Mouse (Mus musculus) liver, embryonic 14.5 days (tissue): Measurements from ENCODE around the gene Eif4b. TPM values are rescaled to one million over a fixed set of nuclear protein-coding genes. Genes with fewer than 3 reads are reported as not detected.

ENCODE experiments used
- ATAC-seq: fragments of 200-750 bp; cut with Nextera tagmentation; 2 replicates; pipeline ENCODE4 v1.8.0; 2017; ENCODE audit warnings: moderate number of reproducible peaks, mild to moderate bottlenecking, moderate library complexity; ENCODE audit not compliant: insufficient read depth
- DNase-seq, 3 experiments: peaks; one replicate each; pipeline ENCODE4 v3.0.0-alpha.2; 2012 to 2013; ENCODE audit warnings: low read depth in 3 of 3, low spot score in 3 of 3
- H3K27ac ChIP-seq: fragments of 300-500 bp; sonication (generic); 2 replicates; pipeline ENCODE4 v1.5.1; 2014; ENCODE audit warnings: moderate library complexity, mild to moderate bottlenecking, control low read depth, inconsistent platforms
- H3K27me3 ChIP-seq: fragments of 300-500 bp; sonication (generic); 2 replicates; pipeline ENCODE4 v1.6.1; 2014; ENCODE audit warnings: mild to moderate bottlenecking, low read length, moderate library complexity; ENCODE audit not compliant: control insufficient read depth, insufficient read depth
- H3K36me3 ChIP-seq: fragments of 300-500 bp; sonication (generic); replicated peaks from 2 replicates; pipeline ENCODE4 v1.6.1; 2014; ENCODE audit warnings: low read depth; ENCODE audit not compliant: control insufficient read depth, insufficient read depth
- H3K4me1 ChIP-seq, 2 experiments: fragments of 200-500 bp in 1 of 2; fragments of 300-500 bp in 1 of 2; sonication (generic) in 1 of 2; replicated peaks; 2 replicates each; pipeline ENCODE4 v1.6.1; 2012 to 2014; ENCODE audit warnings: antibody characterized with exemption in 1 of 2, inconsistent platforms in 1 of 2, low read length in 1 of 2; ENCODE audit not compliant: control insufficient read depth in 2 of 2, insufficient read depth in 2 of 2
- H3K4me2 ChIP-seq: fragments of 300-500 bp; sonication (generic); 2 replicates; pipeline ENCODE4 v1.6.1; 2014; ENCODE audit warnings: low read depth, mild to moderate bottlenecking, control low read depth, moderate library complexity
- H3K4me3 ChIP-seq, 2 experiments: fragments of 200-500 bp in 1 of 2; fragments of 300-500 bp in 1 of 2; sonication (generic) in 1 of 2; 2 replicates each; pipeline ENCODE4 v1.5.1; 2012 to 2014; ENCODE audit warnings: low read depth in 2 of 2, low read length in 2 of 2, mild to moderate bottlenecking in 2 of 2, control low read depth in 1 of 2, inconsistent platforms in 1 of 2, moderate library complexity in 1 of 2; ENCODE audit not compliant: insufficient read depth in 1 of 2
- H3K9ac ChIP-seq: fragments of 300-500 bp; sonication (generic); replicated peaks from 2 replicates; pipeline ENCODE4 v1.6.1; 2014; ENCODE audit warnings: mild to moderate bottlenecking, control low read depth, moderate library complexity
- H3K9me3 ChIP-seq: fragments of 300-500 bp; sonication (generic); 2 replicates; pipeline ENCODE4 v1.6.1; 2016; ENCODE audit warnings: low read length, mixed read lengths; ENCODE audit not compliant: control insufficient read depth
- CTCF ChIP-seq: IDR thresholded peaks from 2 replicates; pipeline ENCODE4 v1.5.1; 2016; ENCODE audit warnings: antibody characterized with exemption, low read depth, control low read depth
- EP300 ChIP-seq: IDR thresholded peaks from 2 replicates; pipeline ENCODE4 v1.6.1; 2016; ENCODE audit warnings: antibody characterized with exemption, low read depth
- WGBS: fragments of 180-500 bp; shearing (Covaris S2); extraction: QIAGEN DNeasy Blood & Tissue Kit; methylation state at CpG from one replicate; pipeline ENCODE4 v1.1.7; 2014; ENCODE audit not compliant: insufficient replicate concordance; 5-methylcytosine and 5-hydroxymethylcytosine counted together
- polyA plus RNA-seq, 2 experiments: library from polyadenylated mRNA; depleted of rRNA in 1 of 2; stranded (reverse) in 1 of 2; unstranded in 1 of 2; fragments of >200 nt; fragmentation: Nextera tagmentation in 1 of 2; extraction: Ambion mirVana in 1 of 2; gene quantifications; 2 replicates each; pipeline versions ENCODE4 v1.2.1 to v1.2.3; 2012 to 2014

Eif4b gene
- polyA plus RNA-seq (2012; rRNA removed) (42.8 and 66.4 TPM in 2 replicates), polyA plus RNA-seq (2014; fragmentation: Nextera tagmentation; extraction: Ambion mirVana) (47.8 and 57.5 TPM in 2 replicates)

DNA sequence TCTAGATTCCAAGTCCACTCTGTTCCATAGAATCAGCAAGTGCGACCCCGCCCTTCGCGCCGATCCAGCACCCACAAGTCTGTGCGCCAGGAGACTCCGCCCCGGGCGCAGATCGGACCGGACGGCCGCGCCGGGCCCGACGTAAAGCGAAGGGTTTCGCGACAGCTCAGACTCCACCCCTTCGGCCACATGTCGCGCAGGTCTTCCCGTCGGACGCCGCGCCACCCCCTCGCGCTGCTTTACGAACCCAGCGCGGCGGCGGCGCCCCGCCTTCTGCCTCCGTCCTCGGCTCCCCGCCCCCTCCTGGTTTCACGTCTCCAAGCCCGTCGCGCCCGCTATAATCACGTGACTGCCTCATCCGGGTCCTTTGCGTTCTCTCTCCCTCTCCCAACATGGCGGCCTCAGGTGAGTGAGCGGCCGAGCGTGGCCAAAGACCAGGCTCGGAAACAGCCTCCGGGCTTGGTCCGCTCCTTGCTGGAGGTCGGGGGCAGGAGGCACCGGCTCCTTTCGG lies at the start of gene Eif4b:
TSS of gene Eif4b (plus strand) at position 215 of the 511 bp plus-strand sequence.
- peak; percentile 97 to 99 (median 98) for DNase-seq
- Histone ChIP-seq H3K9me3 (no peaks in the 10 kb centered on the region), H3K4me3 (peak within 1 kb of the TSS; percentile 73 to 99), H3K36me3 (no peaks in the 10 kb centered on the region), H3K4me1 (peaks cover 7 to 30% of the 10 kb centered on the region in 2 experiments), H3K9ac (peak within 1 kb of the TSS; percentile 97), H3K4me2 (peak within 1 kb of the TSS; percentile 98), H3K27me3 (no peaks in the 10 kb centered on the region), H3K27ac (peak within 1 kb of the TSS; percentile 77)
- WGBS: under 1% methylated on average over 58 of the region's 58 CpGs
- TF ChIP-seq CTCF (peak; percentile 35; the same call in 1 of the 2 replicates), EP300 (no peak; the same call in 1 of the 2 replicates)
- peak; percentile 95 for ATAC-seq

- no peak for ATAC-seq
- Histone ChIP-seq H3K4me2 (no peak overlapping the region), H3K4me1 (peaks cover 0 to 13% of the 10 kb centered on the region in 2 experiments; a peak in 2 of 4 replicates), H3K27ac (no peak overlapping the region), H3K9me3 (no peaks in the 10 kb centered on the region), H3K4me3 (no peak overlapping the region), H3K27me3 (peaks cover 17% of the 10 kb centered on the region), H3K36me3 (no peaks in the 10 kb centered on the region), H3K9ac (no peak overlapping the region)
- 59% methylated on average over 8 of the region's 8 CpGs for WGBS
- no peak for DNase-seq
- no peak for TF ChIP-seq EP300
- TF ChIP-seq CTCF: no peak
Observed at GRCm38 (mm10) chr15:102023888-102024287, 49.7 kb upstream of the Eif4b start.

GRCm38 (mm10) chr15:102025136-102025872 lies 48.3 kb upstream of the Eif4b start:
- DNase-seq: no peak
- H3K4me2 ChIP-seq: peak overlapping the region; percentile 39
- TF ChIP-seq EP300: no peak
- TF ChIP-seq CTCF: no peak
- WGBS: 5% methylated on average over 22 of the region's 22 CpGs
- peaks cover 17% of the 10 kb centered on the region for H3K27me3 ChIP-seq
- H3K4me3 ChIP-seq: peak overlapping the region in 1 of 2 experiments; percentile 6; a peak in 2 of 4 replicates
- no peaks in the 10 kb centered on the region for H3K36me3 ChIP-seq
- no peaks in the 10 kb centered on the region for H3K9me3 ChIP-seq
- peaks cover 0 to 13% of the 10 kb centered on the region in 2 experiments; a peak in 2 of 4 replicates for H3K4me1 ChIP-seq
- no peak overlapping the region; the same call in 1 of the 2 replicates for H3K27ac ChIP-seq
- no peak; the same call in 1 of the 2 replicates for ATAC-seq
- no peak overlapping the region; the same call in 1 of the 2 replicates for H3K9ac ChIP-seq

DNA sequence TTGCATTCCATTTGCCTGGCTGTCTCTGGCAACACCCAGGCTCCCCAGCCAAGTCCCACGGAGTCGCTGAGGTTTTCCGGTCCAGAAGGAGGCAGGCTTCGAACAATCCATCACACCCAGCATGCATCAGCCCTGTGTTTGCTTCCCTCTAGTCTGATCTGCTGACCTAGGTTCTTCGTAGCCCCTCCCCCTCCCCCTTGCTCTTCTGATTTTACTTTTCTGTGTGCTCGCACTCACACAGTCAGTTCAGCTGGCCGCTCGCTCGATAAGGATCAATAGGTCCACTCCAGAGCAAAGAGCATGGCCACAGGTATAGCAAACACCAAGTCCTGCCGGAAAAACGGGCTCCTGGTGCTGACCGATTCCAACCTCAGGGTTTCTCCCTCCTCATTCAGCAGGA lies 47.1 kb upstream of the Eif4b start:
- Histone ChIP-seq H3K9me3 (no peaks in the 10 kb centered on the region), H3K4me1 (peaks cover 0 to 13% of the 10 kb centered on the region in 2 experiments; a peak in 2 of 4 replicates), H3K4me3 (no peak overlapping the region), H3K27me3 (peaks cover 17% of the 10 kb centered on the region), H3K27ac (peak overlapping the region; percentile 37; the same call in 1 of the 2 replicates), H3K9ac (no peak overlapping the region), H3K36me3 (no peaks in the 10 kb centered on the region), H3K4me2 (peak overlapping the region; percentile 18; the same call in 1 of the 2 replicates)
- WGBS: 10% methylated on average over 12 of the region's 12 CpGs
- no peak for TF ChIP-seq EP300
- TF ChIP-seq CTCF: no peak
- DNase-seq (peak in 1 of 3 experiments; percentile 38), ATAC-seq (peak; percentile 57)

- H3K9me3 ChIP-seq: no peaks in the 10 kb centered on the region
- TF ChIP-seq EP300 (no peak), CTCF (no peak)
- peaks cover 0 to 11% of the 10 kb centered on the region in 2 experiments; a peak in 2 of 4 replicates for H3K4me1 ChIP-seq
- H3K27ac ChIP-seq: no peak within 1 kb of the TSS
- peaks cover 17% of the 10 kb centered on the region for H3K27me3 ChIP-seq
- H3K4me3 ChIP-seq: peak within 1 kb of the TSS; percentile 45 to 48
- DNase-seq (no peak), ATAC-seq (peak; percentile 38)
- peak within 1 kb of the TSS; percentile 14 for H3K9ac ChIP-seq
- 1% methylated on average over 28 of the region's 28 CpGs for WGBS
- H3K36me3 ChIP-seq: no peaks in the 10 kb centered on the region
- peak within 1 kb of the TSS; percentile 38 for H3K4me2 ChIP-seq
Observed at GRCm38 (mm10) chr15:102028040-102028439, 45.5 kb upstream of the Eif4b start, which contains the start of gene Krt18. Gene Krt18, plus strand, starts transcription at chr15:102028180.
